Mouse (Mus musculus) embryonic fibroblast, embryonic 13.5 days (primary cell): ENCODE measurements around the gene Sgms2.

Experiments
- CTCF ChIP-seq: IDR thresholded peaks from 2 replicates; pipeline ENCODE4 v1.5.1; 2011; ENCODE audit warnings: mild to moderate bottlenecking, control low read depth, low read length, moderate library complexity, borderline replicate concordance; ENCODE audit not compliant: insufficient read depth
- POLR2A ChIP-seq: IDR thresholded peaks from 2 replicates; pipeline ENCODE4 v1.6.1; 2011; ENCODE audit warnings: low read depth, mild to moderate bottlenecking, control low read depth, low read length, moderate library complexity

DNA sequence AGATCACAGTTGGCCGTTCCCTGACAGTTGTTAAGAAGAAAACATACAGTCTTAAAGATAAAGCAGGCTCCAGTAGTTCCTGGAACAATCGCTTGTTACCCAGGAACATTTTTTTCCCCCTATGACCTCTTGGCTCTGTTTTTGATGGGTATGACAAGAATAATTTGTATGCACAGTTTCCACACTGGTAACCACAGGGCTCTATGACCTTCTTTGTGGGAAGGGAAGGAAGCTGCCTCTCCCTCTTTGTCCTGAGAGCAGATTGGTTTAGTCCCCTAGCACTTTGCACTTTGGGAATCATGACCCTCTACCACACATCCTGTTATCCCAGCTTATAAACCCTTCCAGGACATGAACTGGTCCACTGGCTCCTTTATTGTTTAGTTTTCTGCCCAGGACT is 16.8 kb upstream of the Sgms2 start:
- no peak for TF ChIP-seq CTCF
- TF ChIP-seq POLR2A: no peak
